Mouse (Mus musculus) gastrocnemius, postnatal 14 days (tissue): Measurements from ENCODE around the gene Sema7a. TPM values are rescaled to one million over a fixed set of nuclear protein-coding genes. Genes with fewer than 3 reads are reported as not detected.

Source experiments
- DNase-seq: peaks from one replicate; pipeline ENCODE4 v3.0.0; 2021; ENCODE audit warnings: mixed read lengths
- intact Hi-C: fragments of 180-260 bp; cut with DNase I; formaldehyde crosslinking; loops from one replicate; pipeline ENCODE4 v1.15.1; 2025; ENCODE audit warnings: low total_unique reads
- total RNA-seq, 2 experiments: library from RNA; stranded (reverse); gene quantifications; 2 replicates each; pipeline ENCODE4 v1.2.3; 2021

The Sema7a gene
- total RNA-seq, 2 experiments from 2014 or later, result 16.8 to 21.0 TPM

GRCm38 (mm10) chr9:57956196-57956837 lies 16.4 kb downstream of the Sema7a start:
- intact Hi-C loops, result no loop called here
- DNase-seq, result no peak

GRCm38 (mm10) chr9:57956838-57957236 lies 16.9 kb downstream of the Sema7a start:
- intact Hi-C loops, result no loop called here
- DNase-seq, result no peak

GRCm38 (mm10) chr9:57958615-57959014 lies 18.7 kb downstream of the Sema7a start:
- intact Hi-C loops, result no loop called here
- no peak for DNase-seq

GRCm38 (mm10) chr9:57959399-57959798 lies 19.5 kb downstream of the Sema7a start:
- DNase-seq, result no peak
- intact Hi-C loops, result no loop called here

- DNase-seq, result no peak
- intact Hi-C loops, result no loop called here
These were observed 20.3 kb downstream of the Sema7a start for GRCm38 (mm10) chr9:57959886-57960866.

- intact Hi-C loops, result no loop called here
- DNase-seq, result no peak
These were observed 21.3 kb downstream of the Sema7a start for GRCm38 (mm10) chr9:57961226-57961625.

- DNase-seq, result no peak
- intact Hi-C loops, result no loop called here
These were observed 22.2 kb downstream of the Sema7a start for GRCm38 (mm10) chr9:57961863-57962778.

- intact Hi-C loops, result no loop called here
- DNase-seq, result no peak
These were observed 23.5 kb downstream of the Sema7a start for GRCm38 (mm10) chr9:57963249-57963997.

- intact Hi-C loops, result no loop called here
- DNase-seq, result no peak
These were observed 24.1 kb downstream of the Sema7a start for GRCm38 (mm10) chr9:57963998-57964395.

GRCm38 (mm10) chr9:57964528-57965250 lies 24.8 kb downstream of the Sema7a start:
- no peak for DNase-seq
- intact Hi-C loops, result no loop called here

- intact Hi-C loops, result no loop called here
- no peak for DNase-seq
These were observed 25.6 kb downstream of the Sema7a start for GRCm38 (mm10) chr9:57965281-57966185.

- DNase-seq, result peak; percentile 73
- intact Hi-C loops, result no loop called here
These were observed 27.5 kb downstream of the Sema7a start for GRCm38 (mm10) chr9:57967237-57967960.

GRCm38 (mm10) chr9:57968166-57968771 lies 28.4 kb downstream of the Sema7a start:
- intact Hi-C loops, result no loop called here
- no peak for DNase-seq

GRCm38 (mm10) chr9:57968783-57969542 lies 29.1 kb downstream of the Sema7a start:
- intact Hi-C loops, result no loop called here
- DNase-seq, result no peak

- intact Hi-C loops, result no loop called here
- DNase-seq, result no peak
These were observed 30.0 kb downstream of the Sema7a start for GRCm38 (mm10) chr9:57969736-57970495.
